In the genomic region with DNA sequence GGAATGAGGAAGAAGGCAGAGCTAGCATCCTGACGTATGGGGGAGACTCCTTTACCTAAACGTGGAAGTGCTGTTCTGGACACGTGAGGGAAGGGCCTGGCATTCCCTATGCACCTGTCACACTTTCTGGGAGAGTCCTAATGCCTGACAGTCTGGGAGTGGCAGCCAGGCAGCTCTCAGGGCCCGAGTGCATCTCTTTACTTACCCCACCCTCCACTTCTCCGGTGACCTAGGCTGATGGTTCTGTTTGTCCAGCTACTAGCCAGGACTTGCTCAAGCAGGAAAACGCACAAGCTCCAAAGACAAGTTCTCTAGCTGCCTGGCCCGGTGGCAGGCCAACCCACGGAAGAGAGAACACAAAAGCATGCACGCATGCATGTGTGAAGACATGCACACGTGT, we compare ENCODE assay signal across 19 mouse cellular contexts.
"Had no signal": no experiment of that assay in that cellular context is flagged by ENCODE, and none has a peak within 500 bp of the region (broad histone marks: within the 10 kb centered on the region; RNA-seq: fewer than 3 reads in every experiment).

No protein-coding gene starts in this region.

- ATAC-seq: liver, embryonic 12.5 days; midbrain, embryonic 16.5 days had no signal

- H3K4me3 ChIP-seq: liver, embryonic 12.5 days; midbrain, embryonic 10.5 days; midbrain, embryonic 12.5 days; myocyte; neural tube, embryonic 13.5 days; neural tube, embryonic 15.5 days had no signal

- H3K9me3 ChIP-seq: liver, embryonic 12.5 days; midbrain, embryonic 10.5 days; midbrain, embryonic 12.5 days; neural tube, embryonic 13.5 days; neural tube, embryonic 15.5 days had no signal

- DNase-seq: lung, embryonic 14.5 days; lung, postnatal 14 days; lung, postnatal 36 days; midbrain, embryonic 14.5 days; retina, postnatal 1 day; right cerebral cortex, adult 18-20 months; right cerebral cortex, postnatal 25 days; right cerebral cortex, postnatal 4 days; spleen, adult 18-20 months; thymus, adult 2 months; thymus, postnatal 25 days; thymus, postnatal 4 days had no signal

- H3K36me3 ChIP-seq: liver, embryonic 12.5 days; midbrain, embryonic 10.5 days; midbrain, embryonic 12.5 days; neural tube, embryonic 13.5 days; neural tube, embryonic 15.5 days had no signal

- H3K27me3 ChIP-seq: midbrain, embryonic 12.5 days; neural tube, embryonic 13.5 days; neural tube, embryonic 15.5 days had no signal

- H3K4me1 ChIP-seq: midbrain, embryonic 12.5 days had no signal
